Mouse (Mus musculus) liver, adult 2 months (tissue): ENCODE results near the gene Rgs8.

Source experiments
- CTCF ChIP-seq: fragments of 200-500 bp; IDR thresholded peaks from 2 replicates; pipeline ENCODE4 v1.5.1; 2011; ENCODE audit warnings: low read depth, low read length, control low read depth
- POLR2A ChIP-seq: fragments of 200-500 bp; IDR thresholded peaks from 2 replicates; pipeline ENCODE4 v1.6.1; 2011; ENCODE audit warnings: low read length, control low read depth; ENCODE audit not compliant: insufficient read depth; ENCODE audit errors: extremely low read depth

GRCm38 (mm10) chr1:153703445-153703991 lies 50.7 kb downstream of the Rgs8 start:
- TF ChIP-seq POLR2A (no peak), CTCF (no peak)
